Mouse (Mus musculus) myocyte (in vitro differentiated cells): ENCODE data around the gene Impg2. TPM values are rescaled to one million over a fixed set of nuclear protein-coding genes. Genes with fewer than 3 reads are reported as not detected.

Experiments used
- H3K27me3 ChIP-seq: one replicate; pipeline ENCODE4 v1.6.1; 2011; ENCODE audit not compliant: control insufficient read depth, insufficient read depth, insufficient read length
- H3K36me3 ChIP-seq: one replicate; pipeline ENCODE4 v1.6.1; 2011; ENCODE audit not compliant: control insufficient read depth, insufficient read depth
- H3K4me2 ChIP-seq: one replicate; pipeline ENCODE4 v1.6.1; 2011; ENCODE audit warnings: low read depth, control low read depth
- H3K4me3 ChIP-seq: one replicate; pipeline ENCODE4 v1.5.1; 2011; ENCODE audit warnings: mild to moderate bottlenecking, control low read depth, moderate library complexity
- H3K79me2 ChIP-seq: one replicate; pipeline ENCODE4 v1.6.1; 2011; ENCODE audit not compliant: control insufficient read depth, insufficient read depth
- H3ac ChIP-seq: one replicate; pipeline ENCODE4 v1.6.1; 2011; ENCODE audit not compliant: control insufficient read depth, insufficient read length
- CEBPB ChIP-seq: IDR thresholded peaks from 2 replicates; pipeline ENCODE4 v1.6.1; 2011; ENCODE audit warnings: mild to moderate bottlenecking, moderate library complexity; ENCODE audit not compliant: poor library complexity, insufficient read depth, severe bottlenecking
- E2F4 ChIP-seq: IDR thresholded peaks from one replicate; pipeline ENCODE4 v1.6.1; 2011; ENCODE audit warnings: mild to moderate bottlenecking, control low read depth, moderate library complexity; ENCODE audit not compliant: insufficient read depth
- MAX ChIP-seq: IDR thresholded peaks from one replicate; pipeline ENCODE4 v1.6.1; 2011; ENCODE audit warnings: low read depth, mild to moderate bottlenecking, control low read depth
- MYOD1 ChIP-seq, 3 experiments: IDR thresholded peaks; one replicate each; pipeline ENCODE4 v1.6.1; 2011; ENCODE audit warnings: control low read depth in 2 of 3, low read depth in 2 of 3, mild to moderate bottlenecking in 2 of 3, moderate library complexity in 1 of 3; ENCODE audit not compliant: insufficient read length in 2 of 3, control insufficient read depth in 1 of 3
- MYOG ChIP-seq, 3 experiments: IDR thresholded peaks; one replicate each; pipeline ENCODE4 v1.6.1; 2011; ENCODE audit warnings: control low read depth in 2 of 3, low read depth in 2 of 3, mild to moderate bottlenecking in 2 of 3; ENCODE audit not compliant: insufficient read length in 2 of 3, control insufficient read depth in 1 of 3, insufficient read depth in 1 of 3
- POLR2A ChIP-seq: IDR thresholded peaks from one replicate; pipeline ENCODE4 v1.6.1; 2011; ENCODE audit warnings: low read depth, mild to moderate bottlenecking, control low read depth, moderate library complexity; ENCODE audit not compliant: insufficient read length
- POLR2AphosphoS2 ChIP-seq: IDR thresholded peaks from one replicate; pipeline ENCODE4 v1.6.1; 2011; ENCODE audit warnings: low read depth, control low read depth; ENCODE audit not compliant: insufficient read length
- REST ChIP-seq: IDR thresholded peaks from one replicate; pipeline ENCODE4 v1.6.1; 2011; ENCODE audit warnings: mild to moderate bottlenecking, control low read depth, moderate library complexity; ENCODE audit not compliant: insufficient read depth, insufficient read length
- SRF ChIP-seq: IDR thresholded peaks from one replicate; pipeline ENCODE4 v1.6.1; 2011; ENCODE audit warnings: low read depth; ENCODE audit not compliant: control insufficient read depth, insufficient read length
- TCF12 ChIP-seq: IDR thresholded peaks from one replicate; pipeline ENCODE4 v1.6.1; 2011; ENCODE audit warnings: mild to moderate bottlenecking, control low read depth; ENCODE audit not compliant: poor library complexity, insufficient read depth, severe bottlenecking
- TCF3 ChIP-seq: IDR thresholded peaks from one replicate; pipeline ENCODE4 v1.6.1; 2011; ENCODE audit warnings: low read depth, control low read depth; ENCODE audit not compliant: insufficient read length
- USF1 ChIP-seq: IDR thresholded peaks from one replicate; pipeline ENCODE4 v1.6.1; 2011; ENCODE audit warnings: low read depth, mild to moderate bottlenecking, control low read depth, moderate library complexity
- polyA plus RNA-seq: library from polyadenylated mRNA; unstranded; fragments of >200 nt; fragmentation: generic; extraction: Trizol; gene quantifications from one replicate; pipeline ENCODE4 v1.2.1, GENCODE M21; 2012; ENCODE audit warnings: missing spikeins

Impg2 gene
- polyA plus RNA-seq, 1 experiment = 0.01 TPM

DNA sequence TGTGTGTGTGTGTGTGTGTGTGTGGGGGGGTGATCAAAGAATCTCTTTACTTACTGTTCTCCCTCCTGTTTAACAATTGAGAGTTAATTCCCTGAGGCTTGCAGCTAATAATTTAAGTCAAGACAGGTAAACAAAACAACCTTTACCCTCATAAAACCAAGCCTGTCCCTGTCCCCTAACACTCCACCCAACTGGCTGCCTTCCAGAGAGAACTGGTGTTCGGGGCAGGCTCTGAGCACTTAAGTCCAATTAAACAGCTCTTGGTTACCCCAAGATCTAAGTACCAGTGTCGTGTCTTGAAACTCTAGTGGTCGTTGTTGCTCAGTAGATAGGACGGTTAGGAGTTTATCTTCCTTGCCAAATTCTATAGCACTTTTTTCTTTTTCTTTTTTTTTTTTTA, 77.2 kb downstream of the Impg2 start:
- no peak overlapping the region for H3K4me3 ChIP-seq
- H3K27me3 ChIP-seq = no peaks in the 10 kb centered on the region
- no peak for TF ChIP-seq POLR2AphosphoS2
- no peak for TF ChIP-seq SRF
- no peak for TF ChIP-seq MYOG (IDR thresholded peaks at IDR 0.05; ENCODE audit: control insufficient read depth in 1 of 3, insufficient read depth in 1 of 3, insufficient read length in 2 of 3, low read depth in 2 of 3)
- TF ChIP-seq MAX = no peak
- no peak for TF ChIP-seq MYOD1 (IDR thresholded peaks at IDR 0.05; ENCODE audit: control insufficient read depth in 1 of 3, insufficient read length in 2 of 3, low read depth in 2 of 3)
- no peak for TF ChIP-seq REST
- no peak for TF ChIP-seq POLR2A
- no peak for TF ChIP-seq TCF3
- H3K4me2 ChIP-seq = no peak overlapping the region
- H3K36me3 ChIP-seq = no peaks in the 10 kb centered on the region
- no peaks in the 10 kb centered on the region for H3K79me2 ChIP-seq
- H3ac ChIP-seq = no peak overlapping the region

DNA sequence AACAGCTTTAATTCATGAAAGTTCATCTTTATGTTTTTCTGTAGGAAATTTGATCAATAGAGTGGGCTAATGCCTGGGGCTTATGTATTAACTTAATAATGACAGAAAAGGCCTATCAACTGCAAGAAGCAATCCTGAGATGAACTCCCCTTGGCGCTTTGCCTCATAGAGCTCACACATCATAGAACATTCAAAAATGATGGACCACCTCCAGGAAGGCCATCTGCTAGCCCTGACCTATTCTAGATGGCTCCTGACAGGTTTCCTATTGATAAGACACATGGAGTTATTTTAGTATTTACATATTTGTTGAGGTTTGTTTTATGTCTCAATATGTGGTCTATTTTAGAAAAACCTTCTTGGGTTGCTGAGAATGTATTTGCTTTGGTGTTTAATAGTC, 79.2 kb downstream of the Impg2 start:
- Histone ChIP-seq H3ac (no peak overlapping the region), H3K36me3 (no peaks in the 10 kb centered on the region), H3K27me3 (no peaks in the 10 kb centered on the region), H3K4me2 (no peak overlapping the region), H3K79me2 (no peaks in the 10 kb centered on the region), H3K4me3 (no peak overlapping the region)
- TF ChIP-seq POLR2A = no peak

DNA sequence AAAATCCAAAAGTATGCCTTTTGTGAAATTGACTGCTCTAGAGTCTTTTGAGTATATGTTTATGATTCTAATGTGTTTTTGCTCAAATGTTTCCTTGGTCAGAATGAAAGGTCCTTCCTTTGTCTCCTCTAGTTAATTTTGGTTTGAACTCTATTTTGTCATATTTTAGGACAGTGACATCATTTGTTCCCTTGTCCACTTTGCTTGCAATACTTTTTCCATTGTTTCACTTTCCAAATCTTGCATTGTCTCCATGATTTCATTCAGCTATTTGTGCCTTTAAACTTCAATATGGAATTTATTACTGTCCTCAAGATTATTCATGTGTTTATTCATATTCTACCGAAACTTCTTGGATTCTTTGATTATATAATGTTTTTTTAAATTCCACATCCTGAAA, 79.8 kb downstream of the Impg2 start:
- Histone ChIP-seq H3K4me2 (no peak overlapping the region), H3K36me3 (no peaks in the 10 kb centered on the region), H3ac (no peak overlapping the region), H3K4me3 (no peak overlapping the region), H3K27me3 (no peaks in the 10 kb centered on the region), H3K79me2 (no peaks in the 10 kb centered on the region)
- no peak for TF ChIP-seq TCF3
- no peak for TF ChIP-seq SRF
- no peak for TF ChIP-seq MAX
- no peak for TF ChIP-seq POLR2AphosphoS2
- no peak for TF ChIP-seq MYOD1 (IDR thresholded peaks at IDR 0.05; ENCODE audit: control insufficient read depth in 1 of 3, insufficient read length in 2 of 3, low read depth in 2 of 3)
- TF ChIP-seq MYOG (IDR thresholded peaks at IDR 0.05; ENCODE audit: control insufficient read depth in 1 of 3, insufficient read depth in 1 of 3, insufficient read length in 2 of 3, low read depth in 2 of 3) = no peak
- no peak for TF ChIP-seq CEBPB
- no peak for TF ChIP-seq E2F4
- TF ChIP-seq POLR2A = no peak
- no peak for TF ChIP-seq USF1
- TF ChIP-seq TCF12 = no peak
- TF ChIP-seq REST = no peak

GRCm38 (mm10) chr16:56286076-56286475, 82.0 kb downstream of the Impg2 start:
- TF ChIP-seq POLR2AphosphoS2 (no peak), REST (no peak), USF1 (no peak), TCF3 (no peak), MYOD1 (IDR thresholded peaks at IDR 0.05; ENCODE audit: control insufficient read depth in 1 of 3, insufficient read length in 2 of 3, low read depth in 2 of 3) (no peak), SRF (no peak), POLR2A (no peak), CEBPB (no peak), TCF12 (no peak), MAX (no peak)

GRCm38 (mm10) chr16:56286977-56287376, 82.9 kb downstream of the Impg2 start:
- H3K36me3 ChIP-seq = no peaks in the 10 kb centered on the region
- H3K4me2 ChIP-seq = no peak overlapping the region
- TF ChIP-seq TCF3 (no peak), SRF (no peak), REST (no peak), USF1 (no peak), CEBPB (no peak), E2F4 (no peak), MYOG (IDR thresholded peaks at IDR 0.05; ENCODE audit: control insufficient read depth in 1 of 3, insufficient read depth in 1 of 3, insufficient read length in 2 of 3, low read depth in 2 of 3) (no peak), POLR2AphosphoS2 (no peak), TCF12 (no peak), MAX (no peak), POLR2A (no peak), MYOD1 (IDR thresholded peaks at IDR 0.05; ENCODE audit: control insufficient read depth in 1 of 3, insufficient read length in 2 of 3, low read depth in 2 of 3) (no peak)
- H3K79me2 ChIP-seq = no peaks in the 10 kb centered on the region
- no peak overlapping the region for H3ac ChIP-seq
- no peaks in the 10 kb centered on the region for H3K27me3 ChIP-seq
- H3K4me3 ChIP-seq = no peak overlapping the region

More at GRCm38 (mm10) chr16:56286076-56286475, 82.0 kb downstream of the Impg2 start:
- no peak overlapping the region for H3K4me3 ChIP-seq
- no peaks in the 10 kb centered on the region for H3K79me2 ChIP-seq
- no peak overlapping the region for H3ac ChIP-seq
- no peaks in the 10 kb centered on the region for H3K36me3 ChIP-seq
- no peak overlapping the region for H3K4me2 ChIP-seq
- no peaks in the 10 kb centered on the region for H3K27me3 ChIP-seq
